Mouse (Mus musculus) intestine, postnatal 0 days (tissue): ENCODE measurements around the gene Umod. TPM values are rescaled to one million over a fixed set of nuclear protein-coding genes. Genes with fewer than 3 reads are reported as not detected.
A peak's percentile ranks its signal among the peaks of the same experiment; 100 is the strongest.

Experiments used
- ATAC-seq: fragments of 200-750 bp; cut with Nextera tagmentation; 2 replicates; pipeline ENCODE4 v1.8.0; 2017; ENCODE audit warnings: mild to moderate bottlenecking, moderate TSS enrichment, moderate library complexity
- H3K27ac ChIP-seq: fragments of 300-500 bp; sonication (generic); 2 replicates; pipeline ENCODE4 v1.5.1; 2014; ENCODE audit warnings: mild to moderate bottlenecking, low read depth, low read length, moderate library complexity
- H3K27me3 ChIP-seq: fragments of 300-500 bp; sonication (generic); replicated peaks from 2 replicates; pipeline ENCODE4 v1.6.1; 2014; ENCODE audit warnings: low read length, mixed read lengths; ENCODE audit not compliant: control insufficient read depth, insufficient read depth
- H3K36me3 ChIP-seq: fragments of 300-500 bp; sonication (generic); 2 replicates; pipeline ENCODE4 v1.6.1; 2014; ENCODE audit warnings: mild to moderate bottlenecking, moderate library complexity; ENCODE audit not compliant: control insufficient read depth, insufficient read depth
- H3K4me1 ChIP-seq: fragments of 300-500 bp; sonication (generic); replicated peaks from 2 replicates; pipeline ENCODE4 v1.6.1; 2014; ENCODE audit warnings: antibody characterized with exemption, low read length, mixed read lengths; ENCODE audit not compliant: control insufficient read depth, insufficient read depth
- H3K4me2 ChIP-seq: fragments of 300-500 bp; sonication (generic); replicated peaks from 2 replicates; pipeline ENCODE4 v1.6.1; 2014; ENCODE audit warnings: low read depth, mild to moderate bottlenecking, moderate library complexity
- H3K4me3 ChIP-seq: fragments of 300-500 bp; sonication (generic); 2 replicates; pipeline ENCODE4 v1.5.1; 2014; ENCODE audit warnings: low read depth, low read length
- H3K9ac ChIP-seq: fragments of 300-500 bp; sonication (generic); 2 replicates; pipeline ENCODE4 v1.6.1; 2014; ENCODE audit warnings: mild to moderate bottlenecking, low read depth, low read length
- H3K9me3 ChIP-seq: fragments of 300-500 bp; sonication (generic); 2 replicates; pipeline ENCODE4 v1.6.1; 2016; ENCODE audit warnings: mixed run types; ENCODE audit not compliant: control insufficient read depth
- CTCF ChIP-seq: sonication (generic); IDR thresholded peaks from 2 replicates; pipeline ENCODE4 v1.5.1; 2016; ENCODE audit warnings: low read depth, mild to moderate bottlenecking, control low read depth, antibody characterized with exemption, moderate library complexity
- WGBS: fragments of 180-500 bp; shearing (Covaris S2); extraction: QIAGEN DNeasy Blood & Tissue Kit; methylation state at CpG from one replicate; pipeline ENCODE4 v1.1.7; 2014; 5-methylcytosine and 5-hydroxymethylcytosine counted together
- polyA plus RNA-seq: library from polyadenylated mRNA; unstranded; fragments of >200 nt; fragmentation: Nextera tagmentation; extraction: Ambion mirVana; gene quantifications from 2 replicates; pipeline ENCODE4 v1.2.1, GENCODE M21; 2015

The Umod gene
- polyA plus RNA-seq, 1 experiment from 2014 or later: not detected

GRCm38 (mm10) chr7:119515492-119516271 is 36.6 kb upstream of the Umod start:
- Histone ChIP-seq H3K4me2 (peak overlapping the region; percentile 13; the same call in 1 of the 2 replicates), H3K36me3 (no peaks in the 10 kb centered on the region), H3K4me1 (no peaks in the 10 kb centered on the region), H3K4me3 (no peak overlapping the region), H3K9me3 (no peaks in the 10 kb centered on the region), H3K27me3 (no peaks in the 10 kb centered on the region), H3K27ac (no peak overlapping the region), H3K9ac (no peak overlapping the region)
- 55% methylated on average over 10 of the region's 10 CpGs for WGBS
- TF ChIP-seq CTCF: peak; percentile 79
- ATAC-seq: peak; percentile 39; the same call in 1 of the 2 replicates

GRCm38 (mm10) chr7:119513056-119513455 is 34.0 kb upstream of the Umod start:
- Histone ChIP-seq H3K4me1 (no peaks in the 10 kb centered on the region), H3K36me3 (no peaks in the 10 kb centered on the region), H3K9ac (no peak overlapping the region), H3K27ac (no peak overlapping the region), H3K27me3 (no peaks in the 10 kb centered on the region), H3K4me3 (no peak overlapping the region), H3K4me2 (no peak overlapping the region), H3K9me3 (no peaks in the 10 kb centered on the region)
- no peak for ATAC-seq
- 28% methylated on average over 7 of the region's 7 CpGs for WGBS
- TF ChIP-seq CTCF: peak; percentile 79

GRCm38 (mm10) chr7:119511143-119511542 is 32.1 kb upstream of the Umod start:
- Histone ChIP-seq H3K9me3 (no peaks in the 10 kb centered on the region), H3K4me3 (no peak overlapping the region), H3K27ac (no peak overlapping the region), H3K9ac (no peak overlapping the region), H3K4me2 (no peak overlapping the region), H3K36me3 (no peaks in the 10 kb centered on the region), H3K4me1 (no peaks in the 10 kb centered on the region), H3K27me3 (no peaks in the 10 kb centered on the region)
- no peak for ATAC-seq
- TF ChIP-seq CTCF: no peak
- 75% methylated on average over 4 of the region's 4 CpGs for WGBS

DNA sequence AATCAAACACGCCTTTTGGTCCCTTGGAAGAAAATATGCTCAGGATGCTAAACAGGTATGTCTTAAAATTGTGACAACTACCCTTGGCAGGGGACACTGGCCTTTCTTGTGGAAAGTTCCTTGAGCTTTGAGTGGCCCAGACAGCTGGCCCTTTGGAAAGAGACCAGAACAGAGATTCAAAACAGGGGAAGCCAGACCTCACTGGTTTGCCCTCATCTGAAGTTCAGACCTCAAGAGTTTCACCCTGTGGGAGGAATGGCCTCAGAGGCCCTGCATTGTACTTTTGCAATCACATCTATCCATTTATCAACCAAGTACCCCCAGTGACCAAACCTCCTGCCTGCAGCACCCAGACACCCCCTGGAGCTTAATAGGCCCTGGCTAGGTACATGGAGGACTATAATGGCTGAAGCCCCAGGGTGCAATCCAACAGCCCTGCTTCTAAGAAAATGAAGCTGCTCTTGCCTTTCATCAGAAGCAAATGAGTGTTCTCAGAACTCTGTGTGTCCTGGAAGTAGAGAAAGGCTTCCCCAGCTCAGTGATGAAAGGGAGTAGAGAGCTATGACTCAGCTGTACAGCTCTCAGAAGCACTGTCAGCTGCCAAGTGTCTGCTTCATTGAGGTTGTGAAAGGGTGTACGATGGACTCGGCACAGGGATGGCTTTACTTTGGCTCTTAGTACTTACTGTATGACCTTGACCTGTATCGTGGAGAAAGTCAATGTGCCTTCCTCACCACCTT is 11.1 kb upstream of the Umod start:
- TF ChIP-seq CTCF: no peak
- Histone ChIP-seq H3K4me2 (no peak overlapping the region), H3K9ac (no peak overlapping the region), H3K36me3 (no peaks in the 10 kb centered on the region), H3K4me1 (no peaks in the 10 kb centered on the region), H3K9me3 (no peaks in the 10 kb centered on the region), H3K27me3 (no peaks in the 10 kb centered on the region), H3K27ac (no peak overlapping the region), H3K4me3 (no peak overlapping the region)
- WGBS: 84% methylated on average over 4 of the region's 4 CpGs
- ATAC-seq: no peak

GRCm38 (mm10) chr7:119486683-119487082 is 7.6 kb upstream of the Umod start:
- H3K27ac ChIP-seq: no peak overlapping the region
- H3K9ac ChIP-seq: no peak overlapping the region
- no peaks in the 10 kb centered on the region for H3K9me3 ChIP-seq
- TF ChIP-seq CTCF: no peak
- H3K27me3 ChIP-seq: no peaks in the 10 kb centered on the region
- no peak for ATAC-seq
- no peak overlapping the region for H3K4me3 ChIP-seq
- no peaks in the 10 kb centered on the region for H3K4me1 ChIP-seq
- WGBS: 90% methylated on average over 5 of the region's 5 CpGs
- H3K36me3 ChIP-seq: no peaks in the 10 kb centered on the region
- H3K4me2 ChIP-seq: no peak overlapping the region

- 82% methylated on average over 4 of the region's 4 CpGs for WGBS
- Histone ChIP-seq H3K36me3 (no peaks in the 10 kb centered on the region), H3K27me3 (no peaks in the 10 kb centered on the region), H3K27ac (no peak overlapping the region), H3K4me1 (no peaks in the 10 kb centered on the region), H3K4me3 (no peak overlapping the region), H3K4me2 (no peak overlapping the region), H3K9me3 (no peaks in the 10 kb centered on the region), H3K9ac (no peak overlapping the region)
- TF ChIP-seq CTCF: no peak
- no peak for ATAC-seq
Observed at GRCm38 (mm10) chr7:119484154-119484553, 5.1 kb upstream of the Umod start.
